Mouse (Mus musculus) MEL (cell line): Measurements from ENCODE around the gene Slc22a23.

Source experiments
- CTCF ChIP-seq, 3 experiments: IDR thresholded peaks in 2 of 3; conservative IDR thresholded peaks in 1 of 3; 2 replicates each; pipeline ENCODE4 v1.5.1; 2011 to 2012; ENCODE audit warnings: low read length in 3 of 3, low read depth in 2 of 3, mild to moderate bottlenecking in 2 of 3, improper control_type of control experiment in 1 of 3, inconsistent platforms in 1 of 3, mixed read lengths in 1 of 3, moderate library complexity in 1 of 3; ENCODE audit not compliant: control insufficient read depth in 1 of 3, insufficient read depth in 1 of 3, poor library complexity in 1 of 3, severe bottlenecking in 1 of 3
- TAL1 ChIP-seq: IDR thresholded peaks from 2 replicates; pipeline ENCODE4 v1.6.1; 2012; ENCODE audit warnings: mild to moderate bottlenecking, inconsistent platforms, low read length, moderate library complexity, mixed read lengths

DNA sequence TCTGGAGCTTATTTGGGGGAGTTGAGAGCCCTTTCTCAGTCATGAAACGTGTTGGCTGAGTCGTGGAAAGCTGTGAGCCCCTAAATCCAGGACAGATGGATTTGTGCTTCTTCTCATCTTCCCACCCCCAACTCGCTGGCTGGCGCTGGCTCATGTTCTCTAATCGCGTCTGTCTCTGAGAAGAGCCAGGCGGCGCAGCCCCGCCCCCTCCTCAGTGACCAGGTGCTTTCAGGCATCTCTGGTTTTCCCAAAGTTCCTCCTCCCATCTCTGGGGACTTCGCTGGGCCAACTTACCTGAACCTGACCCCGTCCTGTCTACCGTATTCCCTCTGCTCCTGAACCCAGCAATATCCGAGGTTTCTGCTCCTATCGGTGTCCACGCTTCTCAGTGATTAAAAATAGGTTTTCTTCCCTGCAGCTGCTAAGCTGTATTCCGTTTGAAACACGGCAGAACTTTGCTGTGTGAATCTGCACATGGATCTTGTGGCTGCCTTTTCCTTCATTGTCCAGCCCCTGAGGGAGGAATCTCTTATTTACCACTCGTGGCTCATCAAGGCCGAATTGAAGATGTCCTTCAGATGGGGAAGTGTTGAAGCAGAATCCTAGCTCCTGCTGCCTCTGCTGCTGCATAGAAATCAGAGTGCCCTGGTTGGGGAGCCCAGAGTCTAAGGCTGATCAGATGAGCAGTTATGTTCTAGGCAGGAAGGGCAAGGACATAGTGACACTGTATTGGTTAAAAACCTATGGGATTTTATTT is 194.5 kb downstream of the Slc22a23 start:
- TF ChIP-seq CTCF (IDR thresholded peaks at IDR 0.05 in 2 of 3, conservative IDR thresholded peaks at IDR 0.05 in 1 of 3; ENCODE audit: control insufficient read depth in 1 of 3, insufficient read depth in 1 of 3, low read depth in 2 of 3, low read length in 3 of 3, poor library complexity in 1 of 3, severe bottlenecking in 1 of 3), result no peak
- TF ChIP-seq TAL1, result no peak
